Mouse (Mus musculus) stomach, postnatal 0 days (tissue): ENCODE measurements around the gene Dnajc8.

ENCODE experiments used
- CTCF ChIP-seq: IDR thresholded peaks from 2 replicates; pipeline ENCODE4 v1.5.1; 2016; ENCODE audit warnings: antibody characterized with exemption, low read depth, mild to moderate bottlenecking, moderate library complexity
- EP300 ChIP-seq: optimal IDR thresholded peaks from 2 replicates; pipeline ENCODE3; 2016; ENCODE audit warnings: antibody characterized with exemption

GRCm38 (mm10) chr4:132571190-132571589 is 35.8 kb downstream of the Dnajc8 start:
- TF ChIP-seq CTCF (no peak), EP300 (no peak)
